Mouse (Mus musculus) liver, embryonic 14.5 days (tissue): ENCODE data around the gene Plxnb1.

Experiments
- CTCF ChIP-seq: IDR thresholded peaks from 2 replicates; pipeline ENCODE4 v1.5.1; 2016; ENCODE audit warnings: antibody characterized with exemption, low read depth, control low read depth
- EP300 ChIP-seq: IDR thresholded peaks from 2 replicates; pipeline ENCODE4 v1.6.1; 2016; ENCODE audit warnings: antibody characterized with exemption, low read depth

- no peak for TF ChIP-seq CTCF
- TF ChIP-seq EP300, result no peak
These were observed 27.0 kb upstream of the Plxnb1 start for GRCm38 (mm10) chr9:109068095-109068735.
